Mouse (Mus musculus) liver, adult (tissue): ENCODE data around the gene Slc1a2.

ENCODE experiments used
- GATA4 ChIP-seq: IDR thresholded peaks from 2 replicates; pipeline ENCODE4 v1.6.1; 2014; ENCODE audit warnings: mild to moderate bottlenecking, low read length; ENCODE audit not compliant: insufficient replicate concordance

Slc1a2 gene

DNA sequence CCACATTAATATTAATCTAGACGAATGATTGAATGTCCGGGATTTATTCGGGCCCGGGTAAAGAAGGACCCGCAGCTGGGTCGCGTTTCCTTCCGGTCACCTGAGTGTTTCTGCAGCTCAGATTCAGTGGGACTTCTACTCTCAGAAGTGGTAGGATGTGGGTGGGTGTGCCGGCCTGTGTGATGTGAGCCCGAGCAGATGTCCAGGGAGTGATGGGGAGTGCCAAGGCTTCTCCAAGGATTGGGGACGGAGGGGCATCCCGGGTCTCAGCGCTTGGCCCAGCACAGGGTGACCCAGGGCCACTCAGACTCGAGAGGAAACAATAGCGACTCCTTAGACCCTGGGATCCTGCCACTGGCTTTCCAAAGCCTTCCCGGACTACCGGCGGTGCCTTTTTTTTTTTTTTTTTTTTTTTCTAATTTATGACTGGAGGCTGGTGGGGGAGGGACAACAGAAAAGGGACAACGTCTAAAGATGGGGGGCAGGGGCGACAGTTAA, at the start of gene Slc1a2:
TSS of gene Slc1a2 (plus strand) at position 497 of the 498 bp plus-strand sequence.
- TF ChIP-seq GATA4 = no peak

DNA sequence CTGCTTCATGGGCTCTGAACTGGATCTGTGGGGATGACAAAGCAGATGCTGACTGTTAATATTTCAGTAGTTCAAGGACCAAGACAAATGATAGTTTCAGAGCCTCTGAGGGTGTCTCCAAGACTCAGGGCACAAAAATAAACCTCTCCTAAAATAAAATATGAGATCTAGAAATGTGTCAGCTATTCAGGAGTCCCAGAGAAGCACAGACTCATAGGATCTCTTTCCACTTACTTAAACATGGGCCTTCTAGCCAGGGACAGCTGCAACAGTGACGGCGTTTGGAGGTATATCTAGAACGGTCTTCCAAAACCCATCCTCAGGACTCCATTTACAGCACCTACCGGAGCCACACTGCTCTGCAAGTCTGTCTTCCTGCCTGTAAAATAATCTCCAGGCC, 48.0 kb upstream of the Slc1a2 start:
- no peak for TF ChIP-seq GATA4

DNA sequence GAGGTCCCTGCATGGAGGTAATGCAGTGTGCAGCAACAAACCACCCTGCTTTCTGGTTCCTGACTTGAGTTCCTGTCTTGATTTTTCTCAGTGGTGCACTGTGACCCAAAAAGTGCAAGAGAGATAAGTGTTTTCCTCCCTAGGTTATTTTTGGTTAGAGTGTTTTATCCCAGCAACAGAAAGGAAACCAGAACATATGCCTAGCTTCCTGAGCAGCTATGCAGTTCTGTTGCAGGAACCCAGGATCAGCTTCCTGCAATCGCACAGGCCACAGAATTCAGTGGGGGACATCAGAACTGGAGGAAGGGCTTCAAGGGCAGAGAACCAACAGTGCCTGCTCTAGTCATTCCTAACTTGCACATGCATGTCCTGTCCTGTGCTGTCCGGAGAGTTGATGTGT, 41.8 kb upstream of the Slc1a2 start:
- TF ChIP-seq GATA4 = no peak

DNA sequence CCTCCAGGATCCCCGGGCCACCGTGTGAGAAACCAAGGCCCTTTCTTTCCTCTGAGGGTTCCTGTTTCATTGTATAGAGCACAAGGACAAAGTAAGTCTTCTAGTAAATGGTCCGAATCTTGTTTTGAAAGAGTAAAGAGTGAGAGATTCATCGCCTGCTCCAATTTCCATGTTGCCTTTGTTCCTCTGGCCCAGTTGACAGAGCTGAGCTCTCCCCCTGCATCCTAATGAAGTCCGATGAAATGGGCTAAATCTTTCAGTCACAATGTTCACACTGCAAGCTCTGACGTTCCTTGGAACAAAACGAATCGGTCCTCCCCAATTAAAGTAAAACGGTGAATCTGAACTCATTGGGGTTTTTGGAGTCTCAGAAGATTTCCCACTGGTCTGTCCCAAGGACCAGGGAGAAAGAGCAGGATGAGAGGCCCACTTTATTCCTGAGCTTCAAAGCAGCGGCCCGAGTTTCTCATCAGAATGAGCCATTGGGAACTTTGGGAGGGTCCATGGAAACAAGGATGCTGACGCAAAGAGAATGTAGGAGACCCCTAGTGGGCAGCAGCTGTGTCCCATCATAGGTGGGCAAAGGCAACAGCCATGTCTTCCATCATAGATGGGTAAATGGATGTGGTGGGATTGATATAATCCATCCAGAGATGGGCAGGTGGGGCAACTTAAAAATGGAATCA, 37.6 kb upstream of the Slc1a2 start:
- TF ChIP-seq GATA4 = no peak

DNA sequence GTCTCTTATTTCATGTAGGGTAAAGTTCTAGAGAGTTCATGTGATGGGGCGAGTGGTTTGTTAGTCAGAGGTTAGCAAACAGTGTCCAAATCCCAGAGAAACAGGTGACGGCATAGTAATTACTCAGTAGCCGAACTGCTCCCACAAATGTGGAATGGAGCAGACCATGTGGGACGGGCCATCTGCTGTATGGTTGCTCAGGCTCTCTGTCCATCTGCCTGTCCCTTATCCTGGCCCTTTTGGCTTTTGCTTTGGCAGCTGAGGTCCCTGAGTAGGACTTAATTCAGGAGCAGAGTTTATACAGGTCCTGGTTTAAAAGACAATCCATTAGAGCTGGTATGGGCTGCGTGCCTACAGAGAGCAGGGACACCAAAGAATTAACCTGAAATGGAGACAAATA, 36.3 kb upstream of the Slc1a2 start:
- no peak for TF ChIP-seq GATA4

DNA sequence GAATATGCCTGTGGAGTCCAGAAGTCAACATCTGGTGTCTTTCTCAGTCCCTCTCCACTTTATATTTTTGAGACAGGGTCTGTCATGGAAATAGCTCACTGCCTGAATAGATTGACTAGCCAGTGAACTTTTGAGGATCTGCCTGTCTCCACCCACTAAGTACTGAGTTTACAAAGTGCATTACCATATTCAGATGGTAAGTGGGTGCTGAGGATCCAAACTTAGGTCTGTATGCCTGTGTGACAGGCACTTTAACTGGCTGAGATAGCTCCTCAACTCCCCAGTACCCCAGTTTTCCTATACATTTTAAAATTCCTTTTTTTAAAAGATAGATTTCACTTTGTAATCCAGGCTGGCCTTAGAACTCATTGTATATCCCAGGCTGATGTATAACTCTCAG, 35.5 kb upstream of the Slc1a2 start:
- TF ChIP-seq GATA4 = no peak

DNA sequence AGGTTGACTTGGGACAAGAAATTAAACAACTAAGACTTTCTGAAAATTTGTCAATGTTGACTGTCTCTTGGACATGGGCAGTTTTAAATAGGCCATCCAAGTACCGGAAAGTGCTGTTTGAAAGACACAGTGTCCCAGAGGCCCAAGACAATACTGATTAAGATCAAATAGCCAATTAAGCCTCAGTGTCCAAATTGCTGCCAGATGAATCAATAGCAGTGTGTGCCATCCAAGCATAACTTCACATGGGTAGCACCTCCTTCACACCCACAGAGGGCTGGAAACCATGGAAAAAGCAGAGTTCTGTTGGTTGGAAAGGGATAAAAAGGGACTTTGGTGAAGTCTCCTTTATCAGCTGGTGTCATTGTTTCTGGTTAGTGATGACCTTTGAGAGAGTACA, 33.9 kb upstream of the Slc1a2 start:
- TF ChIP-seq GATA4 = no peak

DNA sequence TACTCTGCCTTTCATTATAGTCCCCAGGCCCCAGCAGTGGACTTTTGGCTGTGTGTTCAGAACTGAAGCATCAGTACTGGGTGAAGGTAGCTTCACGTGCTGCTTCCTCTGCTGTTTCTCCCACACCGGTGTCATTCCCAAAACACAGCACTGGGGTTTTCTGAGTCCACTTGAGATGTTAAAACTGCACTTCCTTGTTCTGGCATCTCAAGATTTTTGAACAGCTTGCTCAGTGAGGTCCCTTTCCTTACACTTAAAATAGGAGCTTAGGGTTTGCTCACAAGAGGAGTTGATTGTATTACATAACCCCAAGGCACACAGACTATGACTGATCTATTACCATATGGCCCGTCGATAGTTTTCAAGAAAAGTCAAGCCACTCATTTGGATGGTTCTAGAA, 26.1 kb upstream of the Slc1a2 start:
- TF ChIP-seq GATA4 = no peak

DNA sequence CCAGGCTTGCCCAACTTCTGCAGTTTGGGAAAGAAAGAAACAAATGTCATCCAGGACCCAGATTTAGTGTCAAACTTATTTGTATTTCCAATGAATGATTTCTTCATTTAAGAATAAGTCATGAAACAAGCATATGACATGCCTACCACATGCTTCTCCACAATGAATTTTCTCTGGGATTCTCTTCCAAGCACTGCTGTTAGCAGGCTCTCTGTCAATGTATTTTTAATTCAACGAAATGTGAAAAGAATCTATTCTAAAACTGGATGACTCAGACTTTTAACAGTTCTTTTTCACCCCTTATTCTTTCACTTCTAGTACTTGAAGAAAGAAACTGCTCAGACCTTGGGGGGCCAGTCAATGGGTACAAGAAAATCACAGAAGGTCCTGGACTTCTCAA, 24.4 kb upstream of the Slc1a2 start:
- no peak for TF ChIP-seq GATA4

DNA sequence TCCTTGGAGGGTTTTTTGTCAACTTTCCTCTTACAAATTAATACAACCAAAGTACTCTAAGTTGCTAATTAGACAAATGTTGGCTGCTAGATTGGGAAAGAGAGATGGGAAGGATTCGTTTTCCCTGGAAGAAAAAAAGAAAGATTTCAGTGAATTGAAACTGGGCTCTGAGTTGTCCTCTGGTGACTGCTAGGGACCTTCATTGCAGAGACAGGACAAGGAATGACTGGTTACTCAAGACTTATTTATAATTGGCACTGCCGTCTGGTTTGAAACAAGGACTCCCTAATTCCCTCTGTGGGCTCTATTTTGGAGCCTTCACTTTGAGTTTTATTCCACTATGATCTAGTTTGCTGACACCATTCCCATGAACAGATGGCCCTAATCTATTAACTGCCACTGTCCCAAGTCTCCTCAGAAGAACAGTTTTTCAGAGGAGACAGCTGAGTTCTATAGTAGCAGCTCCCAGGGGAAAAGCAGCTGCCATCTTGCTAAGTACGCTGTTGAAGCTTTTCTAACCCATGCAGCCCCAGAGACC, 22.9 kb upstream of the Slc1a2 start:
- TF ChIP-seq GATA4 = no peak

DNA sequence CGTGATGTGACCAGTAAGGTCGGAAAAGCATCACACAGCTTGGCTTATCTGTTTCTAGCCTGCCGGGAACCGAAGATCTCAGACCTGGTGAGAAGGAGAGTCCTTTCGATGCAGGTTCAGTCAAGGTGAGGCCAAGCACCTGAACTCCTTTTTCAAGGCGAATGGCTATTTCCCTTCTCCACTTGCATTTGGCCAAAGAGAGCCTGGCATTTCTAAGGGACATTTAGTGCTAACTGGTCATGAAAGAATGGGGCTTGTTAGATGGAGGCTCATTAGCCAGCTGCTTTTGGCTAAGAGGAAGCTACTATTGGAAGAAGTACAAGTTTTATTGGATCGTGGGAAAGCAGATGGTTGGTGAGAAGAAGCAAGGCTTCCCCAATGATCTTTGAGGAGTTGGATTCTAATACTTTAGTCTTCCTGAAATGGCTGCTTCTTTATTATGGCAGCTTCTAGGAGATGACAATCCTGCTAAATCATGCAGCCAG, 22.3 kb upstream of the Slc1a2 start:
- TF ChIP-seq GATA4 = no peak

DNA sequence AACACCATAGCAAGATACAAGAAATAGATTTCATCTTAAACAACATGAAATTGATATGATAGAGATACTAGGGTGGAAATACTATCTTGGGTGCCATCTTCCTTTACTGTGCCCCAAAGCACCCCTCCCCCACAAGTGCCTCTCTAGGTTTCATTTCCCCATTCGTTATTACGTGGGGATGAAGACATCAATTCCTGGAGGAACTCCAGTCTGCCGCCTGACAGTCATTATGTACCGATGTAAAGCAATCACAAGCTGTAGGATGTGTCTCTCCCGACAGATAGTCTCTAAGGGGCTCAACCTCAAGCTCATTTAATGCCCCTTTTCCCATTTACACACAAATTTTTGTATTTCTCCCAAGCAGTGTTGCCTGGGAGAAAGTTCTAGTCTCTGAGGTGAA, 20.3 kb upstream of the Slc1a2 start:
- TF ChIP-seq GATA4 = no peak

DNA sequence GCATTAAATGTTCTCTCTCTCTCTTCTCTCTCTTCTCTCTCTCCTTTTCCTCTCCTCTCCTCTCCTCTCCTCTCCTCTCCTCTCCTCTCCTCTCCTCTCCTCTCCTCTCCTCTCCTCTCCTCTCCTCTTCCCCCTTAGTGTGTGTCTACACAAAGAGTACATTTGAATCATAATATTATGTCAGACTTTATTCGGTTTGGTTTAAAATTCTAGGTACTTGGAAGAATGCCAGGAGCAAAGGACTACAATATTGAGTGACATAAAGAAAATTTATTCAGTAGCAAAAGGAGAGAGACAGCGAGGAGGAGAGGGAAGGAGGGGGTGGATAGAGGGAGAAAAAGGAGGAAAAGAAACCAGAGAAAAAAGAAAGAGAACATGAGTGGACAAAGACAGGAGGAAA, 19.8 kb upstream of the Slc1a2 start:
- no peak for TF ChIP-seq GATA4

DNA sequence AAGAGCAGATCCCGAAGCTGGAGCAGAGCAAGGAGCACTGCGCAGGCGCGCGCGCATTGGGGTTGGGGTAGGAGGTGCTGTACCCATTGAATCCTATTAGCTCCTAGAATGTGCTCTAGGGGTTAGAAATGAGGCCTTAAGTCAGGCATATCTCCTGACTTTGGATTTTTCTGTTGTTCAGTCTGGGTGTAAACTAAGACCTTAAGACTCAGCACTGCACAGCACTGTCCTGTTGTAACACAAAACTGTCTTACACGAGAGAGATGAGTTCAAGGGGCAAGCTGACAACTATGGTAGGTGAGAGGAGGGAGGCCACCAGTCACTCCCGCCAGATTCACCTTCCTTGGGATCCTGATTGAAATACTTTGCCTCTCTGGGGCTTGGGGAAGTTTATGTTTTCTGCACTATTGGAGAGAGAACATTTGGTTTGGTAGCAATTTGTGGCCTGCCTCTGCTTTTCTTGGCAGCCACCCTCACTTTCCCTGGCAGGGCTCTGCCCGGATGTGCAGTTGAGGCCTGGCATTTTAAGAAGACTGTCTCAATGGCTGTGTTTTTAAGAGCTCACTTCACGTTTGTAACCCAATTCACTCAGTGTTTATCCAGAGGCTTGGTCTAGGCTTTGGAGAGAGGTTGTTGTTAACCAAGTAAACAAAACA, 9.5 kb upstream of the Slc1a2 start:
- TF ChIP-seq GATA4 = no peak

DNA sequence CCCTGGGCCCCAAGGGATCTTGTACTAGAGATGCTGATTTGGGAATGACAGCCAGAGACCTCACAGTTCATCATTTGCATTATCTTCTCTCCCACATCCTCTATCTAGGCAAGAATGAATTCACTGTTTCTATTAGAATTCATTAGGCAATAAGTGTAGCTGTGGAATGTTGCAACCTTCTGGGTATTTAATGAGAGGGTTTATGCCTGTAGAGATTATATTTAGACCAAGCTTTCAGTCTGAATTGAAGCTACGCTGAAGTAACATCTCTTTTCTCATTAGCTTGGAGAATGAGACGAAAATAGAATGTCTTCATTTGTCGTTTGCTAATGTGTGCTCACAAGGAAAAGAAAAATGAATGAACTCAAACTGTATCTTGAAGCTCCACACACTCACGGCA, 8.1 kb upstream of the Slc1a2 start:
- TF ChIP-seq GATA4 = no peak

DNA sequence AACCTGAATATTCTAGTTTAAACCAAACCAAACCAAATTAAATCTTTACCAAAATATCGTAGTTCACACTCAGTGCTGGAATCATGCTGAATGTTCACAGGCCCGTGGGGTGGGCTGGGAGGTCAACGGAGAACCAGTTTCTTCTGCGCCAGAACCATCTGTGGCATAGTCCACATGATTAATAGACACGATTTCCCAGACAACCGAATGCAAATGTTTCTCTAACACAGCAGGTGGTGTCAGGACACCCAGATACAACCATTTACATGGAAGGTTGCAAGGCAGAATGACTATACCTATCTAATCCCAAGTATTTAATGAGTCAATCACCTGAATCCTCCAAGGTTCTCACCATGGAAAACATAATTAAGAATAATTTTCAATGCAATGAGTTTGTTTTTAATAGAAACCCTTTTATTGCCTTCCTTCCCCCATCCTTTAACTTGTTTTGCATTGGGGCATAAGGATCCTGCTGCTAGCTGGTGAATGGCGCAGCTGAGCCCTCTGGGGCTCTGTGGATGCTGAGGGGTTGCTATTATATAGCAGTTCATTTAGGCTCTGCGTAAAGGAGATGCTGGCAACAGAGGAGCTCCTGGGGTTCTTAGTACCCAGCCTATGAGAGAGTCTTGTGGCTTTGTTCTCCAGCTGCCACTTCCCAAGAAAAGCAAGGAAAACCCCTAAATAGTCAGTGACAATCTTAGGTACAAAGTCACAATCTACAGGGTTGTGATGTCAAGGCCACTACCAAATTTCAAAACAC, 2.3 kb upstream of the Slc1a2 start:
- TF ChIP-seq GATA4 = no peak
